Mouse (Mus musculus): ENCODE results near the gene Xirp1. TPM values are rescaled to one million over a fixed set of nuclear protein-coding genes. Genes with fewer than 3 reads are reported as not detected.

The Xirp1 gene
- total RNA-seq, 2 experiments from 2014 or later = 0.07 to 0.09 TPM

DNA sequence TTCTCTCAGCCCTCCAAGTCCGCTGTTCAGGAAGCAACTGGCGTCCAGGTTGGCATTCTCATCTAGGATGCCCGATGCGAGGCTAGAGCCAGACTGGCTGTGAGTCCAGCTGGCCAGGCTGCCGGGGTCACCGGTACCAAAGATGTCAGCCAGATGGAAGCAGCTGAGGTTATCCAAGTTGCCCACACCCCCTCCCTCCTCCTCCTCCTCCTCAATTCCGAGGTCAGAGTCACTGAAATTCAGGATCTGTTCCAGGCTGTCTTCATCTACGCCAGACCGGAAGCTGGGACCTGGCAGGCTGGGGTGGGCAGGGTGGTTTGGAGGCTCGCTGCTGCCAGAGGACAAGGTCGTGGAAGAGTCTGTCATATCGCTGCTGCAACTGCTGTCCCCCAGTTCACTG is 50.8 kb downstream of the Xirp1 start:
- peak; percentile 22 to 51 for DNase-seq (ENCODE audit: low spot score in 2 of 2)

DNA sequence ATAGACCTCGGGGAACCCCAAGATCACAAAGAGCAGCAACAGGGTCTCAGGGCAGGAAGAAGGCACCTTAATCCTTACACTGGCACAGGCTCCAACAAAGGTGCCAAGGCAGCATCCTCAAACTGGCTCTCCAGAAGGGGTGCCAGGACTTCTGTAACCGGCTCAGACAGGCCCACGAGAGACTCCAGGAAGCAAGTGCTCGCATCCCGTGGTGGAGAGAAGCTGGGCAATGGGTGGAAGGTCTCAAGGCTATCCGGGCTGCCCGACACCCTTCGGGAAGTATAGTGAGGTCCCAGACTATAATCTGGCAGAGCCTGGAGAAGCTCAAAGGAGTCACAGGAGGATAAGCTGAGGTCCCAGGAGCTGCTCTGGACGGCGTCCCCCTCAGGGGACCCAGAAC is 51.2 kb downstream of the Xirp1 start:
- peak in 1 of 2 experiments; percentile 20 for DNase-seq (ENCODE audit: low spot score in 2 of 2)

DNA sequence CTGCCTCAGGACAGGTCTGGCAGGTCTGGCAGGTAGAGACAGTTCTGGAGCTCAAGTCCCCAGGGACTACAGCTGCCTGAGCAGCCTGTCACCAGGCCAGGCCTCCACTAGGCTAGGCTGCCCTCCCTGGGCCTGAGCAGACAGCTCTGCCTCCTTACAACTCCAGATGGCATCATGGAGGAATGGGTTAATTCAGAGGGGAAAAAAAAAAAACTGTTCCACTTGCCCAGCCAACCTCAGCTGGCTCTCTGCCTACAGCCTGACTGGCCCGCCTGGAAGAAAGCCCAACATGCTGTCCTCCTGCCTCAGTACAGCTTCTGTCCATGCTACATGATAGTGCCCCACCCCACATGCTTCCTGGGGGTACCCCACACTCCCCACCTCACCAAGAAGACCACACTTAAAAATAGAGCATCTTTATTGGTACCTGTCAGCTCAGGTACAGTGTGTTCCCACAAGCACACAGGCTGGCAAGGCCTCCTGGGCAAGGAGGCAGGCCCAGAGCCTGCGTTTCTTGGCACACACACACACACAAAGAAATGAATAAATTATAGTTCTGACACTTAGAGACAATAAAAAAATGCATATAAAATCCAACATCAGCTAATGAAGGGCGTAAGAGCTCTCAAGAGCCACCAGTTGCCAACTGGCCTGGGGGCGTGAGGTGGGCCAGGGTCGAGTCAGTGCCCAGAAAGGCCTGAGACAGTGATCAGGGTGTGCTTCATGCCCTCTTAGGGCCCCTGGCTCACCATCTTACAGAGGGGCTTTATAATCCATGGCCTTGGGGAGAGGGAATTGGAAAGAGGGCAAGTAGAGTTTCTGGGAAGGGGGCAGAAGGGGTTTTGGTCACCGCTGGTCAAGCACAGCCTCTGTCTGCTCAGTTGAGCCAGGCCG is 52.4 kb downstream of the Xirp1 start:
- peak; percentile 79 for DNase-seq (ENCODE audit: low spot score in 2 of 2)

DNA sequence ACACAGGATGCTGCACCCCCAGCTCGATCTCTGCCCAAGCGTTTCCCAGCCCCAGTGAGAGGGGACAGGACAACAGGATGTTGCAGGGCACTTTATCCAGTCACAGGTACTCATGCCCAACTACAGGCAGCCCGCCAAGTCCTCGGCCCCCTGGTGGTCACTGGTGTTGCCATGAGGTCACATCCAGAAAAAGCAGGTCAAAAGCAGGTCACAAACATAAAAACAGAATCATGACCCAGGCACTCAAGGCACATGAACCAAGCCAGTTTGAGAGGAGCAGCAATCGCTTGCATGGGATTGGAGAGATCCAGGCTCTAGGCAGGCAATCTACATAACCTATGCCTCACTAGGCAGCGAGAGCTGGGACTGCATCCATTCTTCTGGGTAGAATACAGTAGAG is 53.2 kb downstream of the Xirp1 start:
- peak; percentile 57 to 59 for DNase-seq (ENCODE audit: low spot score in 2 of 2)

DNA sequence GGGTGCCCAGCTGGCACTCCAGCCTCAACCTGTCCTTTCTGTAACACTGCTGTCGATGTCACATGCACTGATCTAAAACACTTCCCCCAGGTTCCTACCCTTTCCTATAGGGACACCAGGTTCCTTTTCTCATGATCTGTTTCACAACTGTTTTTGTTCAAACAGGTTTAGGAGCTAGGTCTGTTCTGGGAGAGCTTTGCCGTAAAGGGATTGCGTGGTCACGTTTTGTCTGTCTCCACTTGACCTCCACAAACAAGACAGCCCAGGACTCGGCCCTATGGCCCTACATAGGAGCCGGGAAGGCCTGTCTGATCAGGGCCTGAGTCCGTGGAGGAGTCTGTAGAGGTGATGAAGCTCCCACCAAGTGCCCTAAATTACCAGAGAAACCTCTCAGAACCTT is 53.6 kb downstream of the Xirp1 start:
- no peak for DNase-seq (ENCODE audit: low spot score in 2 of 2)

DNA sequence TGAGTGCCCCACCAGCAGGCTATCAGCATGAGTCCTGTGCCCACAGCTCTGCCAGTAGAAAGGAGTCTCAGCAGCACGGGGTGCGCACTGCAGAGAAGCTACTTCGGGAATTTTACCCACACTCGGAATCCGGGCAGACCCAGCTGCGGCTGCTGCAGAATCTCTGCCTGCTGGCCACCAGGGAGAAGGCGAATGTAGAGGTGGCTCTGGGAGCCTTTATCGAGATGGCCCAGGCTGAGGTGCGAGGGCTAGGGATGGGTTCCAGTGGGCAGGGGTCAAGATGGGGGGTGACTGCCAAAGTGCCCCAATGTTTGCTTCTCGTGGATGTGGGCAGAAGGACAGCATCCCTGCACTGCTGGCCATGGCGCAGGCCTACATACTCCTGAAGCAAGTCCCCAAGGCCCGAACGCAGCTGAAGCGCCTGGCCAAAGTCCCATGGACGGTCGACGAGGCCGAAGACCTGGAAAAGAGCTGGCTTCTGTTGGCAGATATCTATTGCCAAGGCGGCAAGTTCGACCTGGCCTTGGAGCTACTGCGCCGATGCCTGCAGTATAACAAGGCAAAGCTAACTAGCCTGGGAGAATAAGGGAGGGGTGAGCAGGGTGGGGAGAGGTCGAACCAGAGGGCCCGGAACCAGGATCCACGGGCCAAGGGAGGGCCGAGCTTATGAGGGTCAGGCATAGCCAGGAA is 57.0 kb downstream of the Xirp1 start:
- DNase-seq (ENCODE audit: low spot score in 2 of 2) = no peak

DNA sequence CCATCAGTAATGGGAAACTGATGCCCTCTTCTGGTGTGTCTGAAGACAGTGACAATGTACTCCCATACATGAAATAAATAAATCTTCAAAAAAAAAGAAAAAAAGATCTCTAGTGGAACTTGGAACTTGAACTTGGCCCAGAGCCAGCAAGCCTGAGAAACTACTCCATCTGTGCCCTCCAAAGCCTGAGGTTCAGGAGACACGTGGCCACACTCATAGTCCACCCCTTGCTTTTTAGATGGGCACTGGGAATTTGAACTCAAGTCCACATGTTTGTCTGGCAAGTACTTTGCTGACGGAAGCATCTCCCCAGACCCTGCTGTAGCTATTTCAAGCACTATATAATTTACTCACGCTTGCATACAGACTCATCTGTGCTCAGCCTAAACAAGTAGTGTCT is 58.2 kb downstream of the Xirp1 start:
- no peak for DNase-seq (ENCODE audit: low spot score in 2 of 2)

DNA sequence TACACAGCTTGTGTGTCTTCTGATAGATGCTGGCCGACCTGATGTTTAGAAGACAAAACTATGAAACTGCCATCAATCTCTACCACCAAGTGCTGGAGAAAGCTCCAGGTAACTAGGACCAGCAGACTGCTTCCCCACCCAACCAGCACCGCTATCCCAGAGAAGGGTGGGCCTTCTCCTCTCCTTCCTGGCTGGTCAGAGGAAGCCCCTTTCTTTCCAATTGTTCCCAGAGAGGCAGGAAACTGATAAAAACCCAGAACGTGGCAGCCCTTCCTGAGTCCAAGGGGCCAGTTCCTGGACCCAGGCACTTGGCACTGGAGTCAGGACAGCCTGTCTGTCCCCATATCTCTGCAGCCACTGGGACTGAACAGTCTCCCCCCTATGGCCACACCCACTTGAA is 59.2 kb downstream of the Xirp1 start:
- no peak for DNase-seq (ENCODE audit: low spot score in 2 of 2)

Other genes starting within 250 kb of the Xirp1 start
- gene Scn11a, start 198.1 kb downstream of the Xirp1 start, total RNA-seq (2021) = under 1 TPM; 0.18 to 0.25 TPM
- 10 to 100 TPM; 61.7 to 66.8 TPM for gene Wdr48, start 128.7 kb downstream of the Xirp1 start, total RNA-seq (2021)
- 10 to 100 TPM; 28.9 to 31.2 TPM for gene Gorasp1, start 86.0 kb downstream of the Xirp1 start, total RNA-seq (2021)
- gene Ttc21a, start 86.0 kb downstream of the Xirp1 start, total RNA-seq (2021) = 1 to 10 TPM; 1.3 to 2.9 TPM
- 10 to 100 TPM in 1 of 2 experiments, 1 to 10 TPM in 1; 9.9 to 10.4 TPM for gene Csrnp1, start 38.9 kb downstream of the Xirp1 start, total RNA-seq (2021)
- 10 to 100 TPM; 28.3 to 31.6 TPM for gene Cx3cr1, start 46.3 kb upstream of the Xirp1 start, total RNA-seq (2021)
- not detected for gene Ccr8, start 68.5 kb upstream of the Xirp1 start, total RNA-seq (2021)
- 10 to 100 TPM; 23.6 to 26.7 TPM for gene Slc25a38, start 86.8 kb upstream of the Xirp1 start, total RNA-seq (2021)
- gene Rpsa, start 104.1 kb upstream of the Xirp1 start, total RNA-seq (2021) = 100 to 1,000 TPM; 728 to 842 TPM
- gene Mobp, start 126.1 kb upstream of the Xirp1 start, total RNA-seq (2021) = 10 to 100 TPM; 16.2 to 17.0 TPM

Measured in layer of hippocampus, postnatal 10 days (tissue).